Mouse (Mus musculus) cerebellum, adult 2 months (tissue): ENCODE data around the gene Vps41.

Experiments used
- CTCF ChIP-seq: fragments of 200-500 bp; IDR thresholded peaks from 2 replicates; pipeline ENCODE4 v1.5.1; 2011; ENCODE audit warnings: low read depth, mild to moderate bottlenecking, control low read depth, low read length, moderate library complexity, borderline replicate concordance; ENCODE audit not compliant: insufficient read depth
- POLR2A ChIP-seq: fragments of 200-500 bp; IDR thresholded peaks from 2 replicates; pipeline ENCODE4 v1.6.1; 2011; ENCODE audit warnings: low read length, control low read depth, borderline replicate concordance; ENCODE audit not compliant: insufficient read depth

DNA sequence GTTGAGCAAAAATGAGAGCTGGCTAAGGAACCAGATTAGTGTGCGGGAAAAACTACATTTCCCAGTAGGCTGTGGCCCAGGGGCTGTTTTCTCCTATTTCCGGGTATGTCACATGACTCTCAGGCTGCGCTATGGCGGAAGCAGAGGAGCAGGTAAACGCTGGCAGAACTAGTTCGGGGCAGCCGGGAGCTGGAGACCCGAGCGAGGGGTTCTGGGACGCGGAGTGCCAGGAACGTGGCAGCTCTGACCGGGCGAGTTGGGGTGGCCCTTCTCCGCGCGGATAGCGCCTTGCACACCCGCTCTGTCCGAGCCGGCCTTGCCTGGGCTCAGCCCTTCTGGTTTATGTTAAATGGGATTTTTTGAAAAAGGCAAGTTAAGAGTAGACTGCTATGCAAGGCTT, at the start of gene Vps41:
- no peak for TF ChIP-seq CTCF
- TF ChIP-seq POLR2A, result peak; percentile 66; the same call in 1 of the 2 replicates
